Mouse (Mus musculus) kidney, adult 18-20 months (tissue): Measurements from ENCODE around the gene Gstm5.
A peak's percentile ranks its signal among the peaks of the same experiment; 100 is the strongest.
"Not testable (repeated sequence)": the region's sequence is repeated elsewhere in the genome, so short reads cannot be mapped to it uniquely, and the experiment has no call there.

ENCODE experiments used
- DNase-seq: peaks from one replicate; pipeline ENCODE4 v3.0.0; 2021

The Gstm5 gene

DNA sequence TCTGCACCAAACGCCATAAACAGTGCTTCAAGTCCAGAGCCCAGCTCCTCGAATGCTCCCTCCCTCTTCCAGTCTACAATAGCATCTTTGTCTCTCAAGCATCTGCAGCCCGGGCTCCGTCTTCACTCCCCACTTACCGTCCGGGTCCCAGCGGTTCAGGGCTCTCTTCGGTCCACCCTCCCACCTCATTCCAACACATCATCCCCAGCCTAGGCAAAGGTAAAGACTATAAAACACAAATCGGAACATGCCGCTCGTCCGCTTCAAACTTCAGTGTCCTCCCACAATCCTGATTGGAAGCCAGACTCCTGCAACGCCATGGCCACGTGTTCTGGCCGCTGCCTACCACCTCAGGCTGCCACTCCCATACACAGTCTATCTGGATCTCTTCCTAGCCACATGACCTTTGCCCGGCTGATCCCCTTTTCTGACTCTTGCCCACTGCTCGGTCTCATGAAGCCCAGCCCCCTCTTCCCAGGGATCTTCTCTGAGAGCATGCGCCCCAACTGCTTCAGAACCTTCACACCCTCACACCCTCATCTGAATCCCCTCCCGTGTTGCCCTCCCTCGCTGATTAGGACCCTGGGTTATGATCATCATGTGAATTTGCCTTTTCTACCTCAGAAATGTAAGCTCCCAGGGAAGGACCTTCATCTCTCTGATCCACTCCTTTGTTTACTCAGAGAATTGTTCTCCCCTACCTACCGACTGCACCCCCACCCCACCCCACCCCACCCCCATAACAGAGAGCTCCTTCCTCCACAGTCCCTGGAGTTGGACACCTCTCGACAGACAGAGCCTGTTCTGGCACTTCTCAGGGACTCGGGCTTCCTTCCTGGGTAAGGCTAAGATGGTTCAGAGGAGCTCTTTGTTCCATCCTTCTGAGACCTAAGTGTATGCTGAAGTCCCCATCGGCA is 22.0 kb upstream of the Gstm5 start:
- DNase-seq, result peak; percentile 66

GRCm38 (mm10) chr3:107875231-107875630 is 20.4 kb upstream of the Gstm5 start:
- no peak for DNase-seq

- DNase-seq, result no peak
These were observed 18.6 kb upstream of the Gstm5 start, which contains the start of gene Eps8l3 for GRCm38 (mm10) chr3:107877005-107877404. Eps8l3 (plus strand) TSS chr3:107877229.

DNA sequence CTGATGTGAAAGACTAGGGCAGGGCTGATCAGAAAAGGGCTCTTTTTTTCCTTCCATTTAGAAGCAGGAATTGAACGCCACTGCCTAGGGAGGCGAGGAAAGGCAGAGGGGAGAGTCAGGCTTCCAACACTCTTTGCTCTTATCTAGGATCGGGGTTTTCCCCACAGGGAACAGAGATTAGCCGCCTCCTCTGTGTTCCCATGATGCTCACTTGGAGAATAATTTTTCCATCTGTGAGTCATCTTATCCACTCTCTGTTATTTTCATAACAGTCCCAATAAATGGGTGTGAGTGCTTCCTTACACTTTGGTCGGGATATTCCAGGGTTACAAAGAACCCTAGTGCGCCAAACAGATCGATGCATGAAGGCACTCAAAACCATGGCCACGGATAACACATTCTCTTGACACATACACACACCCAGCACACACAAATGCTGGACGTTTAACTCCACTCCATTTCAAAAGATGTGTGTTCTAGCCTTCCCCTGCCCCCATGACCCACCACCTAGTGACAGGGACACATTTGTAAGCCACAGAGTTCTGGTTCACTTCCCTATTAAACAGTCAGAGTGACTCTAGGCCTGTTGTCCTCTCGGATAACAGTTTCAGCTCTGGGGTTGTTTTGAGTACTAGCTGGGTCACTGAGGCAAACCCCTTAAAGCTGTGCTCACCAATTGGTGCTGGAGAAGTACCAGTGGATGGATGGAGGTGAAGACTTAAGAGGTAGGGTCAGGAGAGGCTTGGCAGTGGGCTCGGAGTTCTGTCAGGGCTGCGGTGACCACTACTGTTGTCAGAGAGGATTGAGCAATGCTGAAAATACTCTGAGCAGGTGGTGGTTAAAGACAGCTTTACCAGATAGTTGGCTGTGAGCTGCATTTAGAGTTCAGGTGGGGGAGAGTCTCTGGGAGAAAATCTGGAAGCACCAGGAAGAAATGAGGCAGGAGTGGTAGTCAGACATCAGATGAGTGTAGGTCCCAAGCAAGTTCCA is 17.6 kb upstream of the Gstm5 start:
- DNase-seq, result no peak

DNA sequence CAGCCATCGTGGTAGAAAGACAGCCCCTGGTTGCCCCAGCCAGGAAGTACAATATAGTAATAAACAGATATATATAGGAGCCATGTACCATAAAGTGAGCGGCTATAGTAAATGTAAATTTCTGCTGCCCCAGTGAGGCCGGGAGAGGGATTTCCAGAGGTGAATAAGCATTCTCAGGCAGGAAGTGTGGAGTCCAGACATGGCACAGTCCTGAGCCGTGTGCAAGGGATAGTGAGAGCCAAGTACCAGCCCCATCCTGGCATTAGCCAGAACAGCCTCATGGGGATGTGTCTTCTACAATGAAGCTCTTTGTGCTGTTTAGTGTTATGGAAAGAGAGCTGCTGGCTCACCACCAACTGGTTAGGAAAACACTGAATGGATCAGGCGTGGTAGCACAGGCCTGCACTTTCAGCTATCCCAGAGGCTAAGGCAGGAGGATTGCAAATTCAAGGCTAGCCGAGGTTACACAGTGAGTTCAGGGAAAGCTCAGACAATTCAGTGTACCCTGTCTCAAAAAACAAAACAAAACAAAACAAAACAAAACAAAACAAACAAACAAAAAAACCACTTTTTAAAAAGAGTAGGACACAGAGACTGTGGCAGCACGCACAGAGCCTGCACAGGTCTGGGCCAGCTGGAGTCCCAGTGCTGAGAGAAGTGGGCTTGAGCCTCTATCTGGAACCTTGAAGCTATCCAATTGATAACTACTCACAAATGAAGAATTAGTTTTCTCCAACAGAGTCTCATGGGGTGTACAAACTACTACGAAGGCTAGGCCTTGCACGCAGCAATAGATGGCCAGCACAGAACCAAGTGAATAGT is 7.7 kb upstream of the Gstm5 start:
- DNase-seq, result no peak

- not testable (repeated sequence) for DNase-seq
These were observed 6.4 kb upstream of the Gstm5 start for GRCm38 (mm10) chr3:107889236-107889635.

GRCm38 (mm10) chr3:107895194-107895719 is 364 bp upstream of the Gstm5 start:
- DNase-seq, result no peak

DNA sequence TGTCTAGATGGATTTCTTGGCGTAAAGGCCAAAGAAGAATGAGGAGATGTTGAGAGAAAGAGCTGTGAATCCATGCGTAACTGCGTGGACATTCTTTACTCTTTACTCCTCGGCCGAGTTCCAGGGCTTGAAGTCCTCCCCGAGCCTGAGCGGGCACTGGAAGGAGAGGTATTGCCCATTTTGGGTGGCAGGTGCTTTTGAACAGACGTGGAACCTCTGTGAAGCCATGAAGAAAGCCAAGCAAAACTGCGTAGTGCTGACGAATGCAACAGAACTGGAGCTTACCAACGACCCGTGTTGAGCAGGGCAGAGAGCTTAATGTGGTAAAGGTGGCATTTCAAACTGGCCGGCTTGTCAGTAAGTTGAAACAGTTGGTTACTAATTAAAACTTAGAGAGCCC is 3.1 kb downstream of the Gstm5 start:
- peak; percentile 68 for DNase-seq

DNA sequence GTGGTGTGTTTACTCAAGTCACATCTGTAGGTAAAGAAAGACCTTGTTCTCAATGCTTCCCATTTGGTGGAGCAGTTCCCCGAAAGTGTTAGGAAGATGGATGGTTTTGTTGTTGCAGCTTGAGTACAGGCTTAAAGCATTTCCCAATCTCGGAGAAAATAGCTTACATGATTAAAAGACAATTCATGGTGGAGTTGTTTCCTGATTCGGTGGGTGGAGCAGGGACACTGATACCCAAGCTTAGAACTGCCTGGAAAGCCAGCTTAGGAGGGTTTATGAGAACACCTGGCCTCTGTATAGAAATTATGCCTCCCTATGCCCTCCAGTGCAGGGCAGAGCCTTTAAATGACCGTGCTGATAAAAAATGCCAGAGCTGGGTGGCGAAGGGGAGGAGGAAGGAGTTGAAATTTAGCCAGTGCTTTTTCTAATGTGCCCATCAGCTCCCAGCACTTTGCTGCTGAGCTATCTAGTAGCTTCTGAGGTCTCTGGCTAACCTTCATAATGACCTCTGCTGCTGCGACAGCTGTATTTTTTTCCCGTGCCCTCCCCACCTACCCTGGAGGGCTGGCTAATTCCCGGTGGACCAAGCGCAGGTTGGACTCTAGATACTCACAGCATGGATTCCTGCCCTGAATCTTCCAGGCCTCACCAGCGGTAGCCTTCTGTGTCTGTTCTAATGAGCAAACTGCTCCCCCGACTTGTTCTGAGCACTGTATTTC is 5.5 kb downstream of the Gstm5 start:
- peak; percentile 32 for DNase-seq

GRCm38 (mm10) chr3:107905942-107906341 is 10.3 kb downstream of the Gstm5 start:
- DNase-seq, result no peak

- DNase-seq, result no peak
These were observed 21.1 kb downstream of the Gstm5 start for GRCm38 (mm10) chr3:107916674-107917073.

DNA sequence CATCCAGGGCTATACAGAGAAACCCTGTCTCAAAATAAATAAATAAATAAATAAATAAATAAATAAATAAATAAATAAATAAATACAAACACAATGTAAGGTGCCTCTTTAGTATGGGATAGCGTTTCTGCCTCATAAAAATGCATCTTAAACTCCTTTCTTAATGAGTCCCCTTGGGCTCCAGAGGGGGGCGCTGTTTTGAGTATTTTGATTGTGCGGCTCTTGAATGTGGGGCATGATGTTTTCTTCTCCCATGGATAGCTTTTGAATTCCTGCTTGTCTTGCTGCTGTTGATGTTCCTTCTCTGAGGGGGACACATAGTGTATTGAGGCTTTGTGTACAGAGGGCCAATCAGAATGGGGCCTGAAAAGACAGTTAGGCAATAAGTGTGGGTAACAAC is 21.5 kb downstream of the Gstm5 start:
- no peak for DNase-seq

DNA sequence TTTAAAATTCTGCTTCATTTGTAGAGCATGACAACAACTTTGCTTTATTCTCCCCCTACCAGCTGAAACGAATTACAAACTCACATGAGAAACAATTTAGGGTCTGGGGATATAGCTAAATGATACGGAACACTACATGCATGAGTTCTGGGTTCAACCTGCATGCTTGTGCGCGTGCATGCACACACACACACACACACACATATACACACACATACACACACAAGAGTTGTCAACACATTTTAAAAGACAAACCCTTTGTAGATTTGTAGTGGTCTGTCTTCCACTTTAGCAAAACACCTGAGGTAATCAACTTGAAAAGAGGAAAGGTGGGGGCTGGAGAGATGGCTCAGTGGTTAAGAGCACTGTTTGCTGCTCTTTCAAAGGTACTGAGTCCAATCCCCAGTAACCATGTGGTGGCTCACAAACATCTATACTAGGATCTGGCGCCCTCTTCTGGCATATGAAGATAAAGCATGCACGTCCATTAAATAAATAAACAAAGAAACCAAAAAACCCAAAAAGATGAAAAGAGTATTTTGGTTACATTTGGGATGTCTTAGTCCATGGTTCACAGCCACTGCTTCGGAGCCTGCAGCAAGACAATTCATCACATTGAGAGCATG is 22.3 kb downstream of the Gstm5 start:
- peak; percentile 69 for DNase-seq

- DNase-seq, result no peak
These were observed 24.7 kb downstream of the Gstm5 start for GRCm38 (mm10) chr3:107920348-107920747.

DNA sequence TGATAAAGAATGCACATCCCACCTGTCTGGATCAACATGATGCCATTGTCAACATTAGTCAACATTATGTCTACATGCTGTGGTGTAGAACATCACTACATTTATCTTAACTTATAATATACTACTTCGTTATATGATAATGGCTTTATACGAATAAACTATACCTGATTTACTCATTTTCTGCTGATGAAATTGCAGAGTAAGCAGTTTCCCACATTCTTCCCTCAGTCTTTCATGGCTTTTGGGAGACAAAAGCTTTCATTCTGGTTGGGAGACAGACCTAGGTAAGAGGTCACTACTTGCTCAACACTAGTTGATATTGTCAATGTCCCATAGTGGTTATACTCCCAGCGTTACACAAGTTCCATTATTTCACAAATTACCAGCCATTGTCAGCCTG is 29.7 kb downstream of the Gstm5 start:
- no peak for DNase-seq

- DNase-seq, result no peak
These were observed 32.2 kb downstream of the Gstm5 start for GRCm38 (mm10) chr3:107927841-107928240.

DNA sequence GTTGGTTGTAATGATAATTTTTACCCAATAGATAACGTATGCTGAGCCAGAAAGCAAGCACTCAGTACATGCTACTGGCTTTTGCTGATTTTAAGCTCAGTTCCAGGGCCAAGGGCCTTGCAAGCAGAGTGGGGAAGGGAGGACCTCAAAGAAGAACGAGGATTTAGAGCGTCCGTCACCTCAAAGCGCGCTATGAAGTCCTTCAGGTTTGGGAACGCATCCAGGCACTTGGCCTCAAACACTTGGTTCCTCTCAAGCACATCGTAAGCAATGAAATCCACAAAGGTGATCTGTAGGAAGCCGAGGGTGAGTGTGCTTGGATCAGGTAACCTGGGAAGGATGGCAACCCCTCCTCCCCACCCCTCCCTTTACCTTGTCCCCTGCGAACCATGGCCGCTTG is 33.1 kb downstream of the Gstm5 start:
- DNase-seq, result no peak

DNA sequence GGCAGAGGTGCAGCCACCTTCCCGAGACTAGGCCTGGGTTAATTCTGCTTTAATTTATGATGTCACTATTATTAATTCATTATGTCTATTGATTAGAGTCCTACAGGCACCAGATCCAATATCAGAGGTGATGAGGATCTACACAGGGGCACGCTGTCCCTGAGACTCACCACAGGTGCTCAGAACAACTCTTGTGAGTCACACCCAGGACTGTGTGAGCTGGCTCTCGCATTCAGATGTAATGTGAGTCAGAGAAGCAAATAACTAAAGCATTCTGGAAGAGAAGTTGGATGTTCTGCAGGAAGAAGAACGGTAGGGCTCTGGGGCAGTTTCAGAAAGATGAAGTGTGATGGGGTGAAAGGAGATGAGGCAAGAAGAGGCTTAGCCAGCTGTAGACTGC is 33.6 kb downstream of the Gstm5 start:
- DNase-seq, result no peak

- DNase-seq, result no peak
These were observed 34.1 kb downstream of the Gstm5 start for GRCm38 (mm10) chr3:107929731-107930130.

DNA sequence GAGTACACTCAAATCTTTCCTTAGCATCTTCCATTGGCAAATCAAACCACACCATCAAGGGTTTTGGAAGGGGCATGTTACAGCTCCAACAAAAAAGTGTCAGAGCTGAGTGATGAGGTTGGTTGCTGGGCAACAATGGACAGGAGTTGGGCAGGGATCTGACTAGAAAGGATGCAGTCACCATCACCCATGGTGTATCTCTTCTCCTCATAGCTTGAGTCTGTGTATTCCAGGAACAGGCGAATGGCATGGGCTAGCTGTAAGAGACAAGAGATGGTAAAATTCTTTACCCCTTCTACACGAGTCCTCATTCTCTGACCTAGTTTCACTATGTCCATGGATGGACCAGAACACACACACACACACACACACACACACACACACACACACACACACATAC is 35.5 kb downstream of the Gstm5 start:
- DNase-seq, result no peak

GRCm38 (mm10) chr3:107931670-107932069 is 36.0 kb downstream of the Gstm5 start, which contains the start of gene Gstm7:
Gstm7 (minus strand) TSS chr3:107931817.
- DNase-seq, result peak; percentile 98
